Mouse (Mus musculus) liver, embryonic 14.5 days (tissue): ENCODE data around the gene Zfp422.

Source experiments
- CTCF ChIP-seq: IDR thresholded peaks from 2 replicates; pipeline ENCODE4 v1.5.1; 2016; ENCODE audit warnings: antibody characterized with exemption, low read depth, control low read depth
- EP300 ChIP-seq: IDR thresholded peaks from 2 replicates; pipeline ENCODE4 v1.6.1; 2016; ENCODE audit warnings: antibody characterized with exemption, low read depth

DNA sequence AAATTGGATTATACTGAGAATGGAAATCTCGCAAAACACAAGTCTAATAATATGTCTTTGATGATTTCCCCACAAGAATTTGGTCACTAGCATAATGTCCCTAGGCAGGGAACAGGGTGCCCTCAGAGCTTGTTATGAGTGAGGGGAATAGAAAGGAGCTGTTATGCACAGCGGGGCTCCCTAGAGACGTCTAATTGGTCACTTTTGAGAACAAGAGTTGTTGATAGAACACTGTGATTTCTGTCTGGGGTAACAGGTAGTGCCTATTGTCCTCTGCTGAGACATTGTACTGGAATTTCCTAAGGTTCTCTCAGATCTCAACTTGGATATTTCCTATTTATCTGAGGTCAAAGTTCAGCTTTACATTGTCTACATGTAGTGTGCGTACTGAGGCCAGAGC lies 44.7 kb downstream of the Zfp422 start, which contains the start of gene Olfr215:
- TF ChIP-seq CTCF: no peak
- TF ChIP-seq EP300: no peak
